Mouse (Mus musculus) megakaryocyte, embryonic 14.5 days (primary cell): Measurements from ENCODE around the gene Colec11. TPM values are rescaled to one million over a fixed set of nuclear protein-coding genes. Genes with fewer than 3 reads are reported as not detected.

ENCODE experiments used
- H3K27me3 ChIP-seq: replicated peaks from 2 replicates; pipeline ENCODE3; 2012; ENCODE audit warnings: inconsistent platforms
- H3K36me3 ChIP-seq: replicated peaks from 2 replicates; pipeline ENCODE3; 2012; ENCODE audit warnings: low read length, inconsistent platforms, mixed read lengths
- H3K4me1 ChIP-seq: 2 replicates; pipeline ENCODE4 v1.6.1; 2012; ENCODE audit warnings: inconsistent platforms
- H3K4me3 ChIP-seq: replicated peaks from 2 replicates; pipeline ENCODE3; 2012; ENCODE audit warnings: moderate library complexity, mild to moderate bottlenecking, inconsistent platforms
- H3K9me3 ChIP-seq: 2 replicates; pipeline ENCODE4 v1.6.1; 2012; ENCODE audit warnings: inconsistent platforms
- FLI1 ChIP-seq: IDR thresholded peaks from 2 replicates; pipeline ENCODE4 v1.6.1; 2012; ENCODE audit warnings: low read length, inconsistent platforms, mixed read lengths
- GATA1 ChIP-seq: IDR thresholded peaks from 3 replicates; pipeline ENCODE4 v1.6.1; 2012; ENCODE audit warnings: mixed read lengths, low read length, inconsistent platforms, borderline replicate concordance
- polyA plus RNA-seq: library from polyadenylated mRNA; stranded (reverse); fragments of >175 nt; gene quantifications from 2 replicates; pipeline ENCODE4 v1.2.3, GENCODE M21; 2012; ENCODE audit warnings: low replicate concordance; ENCODE audit not compliant: insufficient read depth

Gene Colec11
- polyA plus RNA-seq, 1 experiment: 32.6 TPM

DNA sequence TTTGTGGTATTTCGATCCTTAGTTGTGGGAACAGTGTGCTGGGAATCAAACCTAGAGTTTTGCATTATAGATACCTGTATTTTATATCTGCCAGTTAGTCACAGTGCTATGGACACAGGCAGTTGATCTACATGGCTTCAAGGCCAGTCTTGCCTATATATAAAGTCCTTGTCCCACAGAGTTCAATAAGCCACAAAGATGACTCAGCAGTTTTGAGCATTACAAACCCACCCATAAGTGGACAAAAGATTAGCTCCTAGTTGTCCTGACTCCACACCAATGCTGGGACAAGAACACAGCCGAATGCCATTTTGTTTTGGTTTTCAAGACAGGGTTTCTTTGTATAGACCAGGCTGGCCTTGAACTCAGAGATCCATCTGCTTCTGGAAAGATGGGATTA is 5.3 kb upstream of the Colec11 start:
- Histone ChIP-seq H3K4me1 (peaks cover 69% of the 10 kb centered on the region), H3K36me3 (peaks cover 61% of the 10 kb centered on the region), H3K4me3 (no peak overlapping the region)

DNA sequence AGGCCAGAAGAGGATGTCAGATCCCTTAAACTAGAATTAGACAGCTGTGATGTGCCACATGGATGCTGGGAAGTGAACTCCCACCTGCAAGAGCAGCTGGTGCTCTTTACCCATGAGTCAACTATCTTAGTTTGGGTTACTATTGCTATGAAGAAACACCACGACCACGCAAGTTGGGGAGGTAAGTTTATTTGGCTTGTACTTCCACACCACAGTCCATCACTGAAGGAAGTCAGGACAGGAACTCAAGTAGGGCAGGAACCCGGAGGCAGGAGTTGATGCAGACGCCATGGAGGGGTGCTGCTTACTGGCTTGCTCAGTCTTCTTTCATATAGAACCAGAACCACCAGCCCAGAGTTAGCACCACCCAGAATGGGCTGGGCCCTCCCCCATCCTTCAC is 3.9 kb upstream of the Colec11 start:
- TF ChIP-seq FLI1 (no peak), GATA1 (no peak)
- peaks cover 47% of the 10 kb centered on the region for H3K36me3 ChIP-seq
- no peak overlapping the region for H3K4me3 ChIP-seq
- H3K27me3 ChIP-seq: no peaks in the 10 kb centered on the region
- H3K4me1 ChIP-seq: peaks cover 69% of the 10 kb centered on the region
- H3K9me3 ChIP-seq: no peaks in the 10 kb centered on the region

More for the DNA sequence above, 5.3 kb upstream of the Colec11 start:
- no peak for TF ChIP-seq GATA1
- TF ChIP-seq FLI1: no peak
- no peaks in the 10 kb centered on the region for H3K27me3 ChIP-seq
- H3K9me3 ChIP-seq: no peaks in the 10 kb centered on the region

DNA sequence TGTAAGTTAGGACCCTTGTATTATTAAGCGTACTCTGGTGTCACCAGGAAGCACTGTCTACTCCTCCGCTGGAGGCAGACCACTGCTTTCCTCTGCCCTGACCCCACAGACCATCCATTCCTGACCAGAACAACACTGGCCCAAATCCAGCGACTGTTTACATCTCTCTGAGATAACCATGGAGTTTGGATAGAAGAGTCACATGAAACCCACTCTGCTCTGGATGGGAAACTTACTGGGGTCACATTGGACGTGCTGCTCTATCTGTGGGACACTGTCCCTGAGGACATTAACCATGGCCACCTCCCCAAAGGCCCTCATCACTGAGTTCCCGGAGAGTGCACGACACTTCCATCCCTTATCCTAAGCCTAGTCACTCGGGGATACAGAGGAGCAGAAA is 2.2 kb upstream of the Colec11 start:
- Histone ChIP-seq H3K27me3 (peaks cover 4% of the 10 kb centered on the region), H3K9me3 (no peaks in the 10 kb centered on the region), H3K4me1 (peaks cover 76% of the 10 kb centered on the region), H3K36me3 (peaks cover 30% of the 10 kb centered on the region), H3K4me3 (no peak overlapping the region)
- TF ChIP-seq FLI1 (no peak), GATA1 (no peak)

DNA sequence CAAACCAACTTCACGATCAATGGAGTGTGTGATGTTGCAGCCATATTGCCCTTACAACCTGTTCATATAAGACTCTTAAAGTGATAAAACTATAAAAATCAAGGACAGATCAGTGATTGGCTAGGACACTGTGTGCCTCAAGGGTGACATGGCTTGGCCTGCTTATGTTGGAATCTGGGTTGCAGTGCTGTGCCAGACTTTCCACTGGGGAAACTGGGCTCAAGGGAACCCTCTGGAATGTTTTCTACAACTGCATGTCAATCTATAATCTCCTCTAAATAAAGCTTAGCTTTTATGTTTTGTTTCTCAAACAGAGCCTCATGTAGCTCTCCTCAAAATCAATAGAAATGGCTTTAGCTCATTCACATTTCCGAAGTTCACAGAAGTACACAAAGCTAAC is 1.1 kb upstream of the Colec11 start:
- H3K36me3 ChIP-seq: peaks cover 19% of the 10 kb centered on the region
- no peak overlapping the region for H3K4me3 ChIP-seq
- peaks cover 13% of the 10 kb centered on the region for H3K27me3 ChIP-seq
- H3K4me1 ChIP-seq: peaks cover 75% of the 10 kb centered on the region
- TF ChIP-seq GATA1 (no peak), FLI1 (no peak)
- H3K9me3 ChIP-seq: no peaks in the 10 kb centered on the region

DNA sequence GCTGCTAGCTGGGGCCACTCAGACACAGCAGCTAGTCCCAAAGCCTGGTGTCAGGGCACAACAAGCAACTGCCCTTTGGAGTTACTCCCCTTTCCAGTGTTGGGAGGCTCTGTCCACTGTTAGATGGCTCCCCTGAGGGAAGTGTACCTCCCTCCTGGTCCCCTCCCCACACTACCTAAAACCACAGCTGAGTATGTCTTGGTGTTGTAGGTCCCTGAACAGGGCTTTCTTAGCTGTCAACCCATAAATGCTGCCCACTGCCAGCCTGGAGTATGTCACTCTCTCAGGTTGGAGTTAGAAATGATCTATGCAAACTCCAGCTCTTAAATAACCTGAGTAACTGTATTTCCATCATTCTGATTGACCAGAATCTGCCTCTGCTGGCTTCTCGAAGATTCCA is 536 bp downstream of the Colec11 start:
- TF ChIP-seq FLI1 (no peak), GATA1 (no peak)
- Histone ChIP-seq H3K27me3 (peaks cover 14% of the 10 kb centered on the region), H3K36me3 (peaks cover 6% of the 10 kb centered on the region), H3K9me3 (0 out of 2 replicates have a peak, but pooled peaks cover 1% of the 10 kb centered on the region), H3K4me3 (peak overlapping the region; percentile 57), H3K4me1 (peaks cover 81% of the 10 kb centered on the region)

DNA sequence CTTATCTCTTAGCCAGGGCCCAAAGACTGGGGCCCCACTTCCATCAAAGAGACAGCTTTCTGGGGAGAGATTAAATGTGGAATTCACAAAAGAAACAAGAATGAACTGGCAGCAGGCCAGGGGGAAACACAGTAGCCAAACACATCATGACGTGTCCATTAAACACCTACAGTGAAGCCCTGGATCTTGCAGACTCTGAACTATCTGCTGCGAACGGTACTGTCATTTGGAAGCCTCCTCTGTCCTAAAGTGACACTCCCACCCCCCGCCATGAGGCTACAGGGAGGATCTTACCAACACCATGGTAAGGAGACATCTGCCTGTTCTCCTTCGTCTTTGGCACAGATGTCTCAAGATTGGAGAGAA is 1.0 kb downstream of the Colec11 start:
- Histone ChIP-seq H3K27me3 (peaks cover 14% of the 10 kb centered on the region), H3K9me3 (0 out of 2 replicates have a peak, but pooled peaks cover 5% of the 10 kb centered on the region), H3K4me3 (peak overlapping the region; percentile 20), H3K4me1 (peaks cover 83% of the 10 kb centered on the region), H3K36me3 (peaks cover 3% of the 10 kb centered on the region)
- TF ChIP-seq GATA1 (no peak), FLI1 (no peak)

DNA sequence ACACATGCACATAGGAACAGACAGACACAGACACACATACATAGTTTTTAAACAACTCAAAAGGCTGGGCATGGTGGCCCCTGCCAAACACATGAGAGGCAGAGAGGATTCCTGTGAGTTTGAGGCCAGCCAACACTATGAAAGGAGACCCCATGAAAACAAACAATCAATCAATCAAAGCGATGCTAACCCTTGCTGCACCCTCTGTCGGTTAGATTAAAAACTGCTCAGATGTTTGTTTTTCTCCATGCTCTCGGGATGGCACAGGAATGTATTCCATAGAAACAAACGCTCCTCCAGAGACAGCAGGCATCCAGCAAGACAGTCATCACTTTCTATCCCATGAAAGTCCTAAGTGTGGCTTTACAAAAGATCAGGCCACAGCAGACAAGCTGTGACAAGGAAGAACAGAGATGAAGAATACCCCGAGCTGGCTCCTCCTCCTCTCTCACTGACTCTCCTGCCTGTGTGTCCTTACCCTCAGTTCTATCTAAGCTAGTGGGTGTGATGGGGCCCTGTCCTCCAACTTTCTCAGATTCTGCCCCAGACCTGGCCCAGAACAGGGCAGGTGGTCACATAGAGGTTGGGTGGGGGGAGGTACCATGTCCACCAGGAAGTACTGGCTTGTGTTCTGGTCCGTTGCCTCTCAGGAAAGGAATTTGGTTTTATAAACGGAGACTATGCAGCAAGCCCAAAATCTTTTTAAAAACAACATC is 1.6 kb downstream of the Colec11 start:
- H3K9me3 ChIP-seq: 0 out of 2 replicates have a peak, but pooled peaks cover 5% of the 10 kb centered on the region
- H3K4me1 ChIP-seq: peaks cover 83% of the 10 kb centered on the region
- no peak for TF ChIP-seq FLI1
- peaks cover 4% of the 10 kb centered on the region for H3K36me3 ChIP-seq
- peaks cover 14% of the 10 kb centered on the region for H3K27me3 ChIP-seq
- peak overlapping the region; percentile 74 for H3K4me3 ChIP-seq

DNA sequence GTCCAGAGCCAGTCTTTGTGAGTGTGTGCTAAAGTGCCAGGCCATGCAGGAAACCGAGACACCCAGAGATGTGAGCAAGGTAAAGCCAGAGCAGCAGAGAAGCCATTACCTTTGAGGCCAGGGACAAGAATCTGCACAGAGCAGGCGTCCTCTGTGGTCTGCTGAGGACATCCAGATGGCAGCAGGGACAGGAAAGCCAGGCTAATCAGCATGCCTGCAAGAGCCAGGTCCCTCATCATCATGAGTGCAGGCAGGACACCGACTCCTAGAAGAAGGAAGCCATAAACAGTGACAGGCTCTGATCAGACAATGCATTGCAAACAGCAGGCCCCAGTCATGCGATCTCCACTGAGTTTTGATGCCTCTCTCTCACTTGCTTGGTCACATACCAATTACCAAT is 5.9 kb downstream of the Colec11 start:
- Histone ChIP-seq H3K36me3 (peaks cover 4% of the 10 kb centered on the region), H3K4me3 (peak overlapping the region; percentile 67), H3K4me1 (peaks cover 66% of the 10 kb centered on the region), H3K27me3 (peaks cover 28% of the 10 kb centered on the region), H3K9me3 (0 out of 2 replicates have a peak, but pooled peaks cover 5% of the 10 kb centered on the region)
- no peak for TF ChIP-seq FLI1
- peak; percentile 44; the same call in 1 of the 3 replicates for TF ChIP-seq GATA1

DNA sequence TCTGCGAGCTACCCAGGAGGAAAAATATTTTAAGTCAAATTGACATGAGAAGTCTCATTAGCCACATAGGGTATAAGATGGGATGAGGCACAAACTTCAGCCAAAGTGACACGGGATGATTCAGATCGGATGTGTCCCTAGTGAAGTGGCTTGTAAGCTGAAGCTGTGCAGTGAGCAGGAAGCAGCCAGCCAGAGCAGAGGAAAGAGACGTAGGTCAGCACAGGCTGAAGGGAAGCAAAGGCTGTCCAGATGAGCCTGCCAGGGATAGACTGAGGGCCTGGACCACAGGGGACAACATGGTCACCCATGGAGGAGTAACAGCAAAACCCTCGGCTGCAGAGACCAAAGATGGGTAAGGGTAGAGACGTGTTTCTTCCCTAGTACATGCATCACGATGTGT is 8.8 kb downstream of the Colec11 start:
- 0 out of 2 replicates have a peak, but pooled peaks cover 5% of the 10 kb centered on the region for H3K9me3 ChIP-seq
- peaks cover 39% of the 10 kb centered on the region for H3K4me1 ChIP-seq
- H3K36me3 ChIP-seq: peaks cover 4% of the 10 kb centered on the region
- no peak overlapping the region for H3K4me3 ChIP-seq
- peaks cover 23% of the 10 kb centered on the region for H3K27me3 ChIP-seq
- TF ChIP-seq GATA1 (no peak), FLI1 (no peak)

DNA sequence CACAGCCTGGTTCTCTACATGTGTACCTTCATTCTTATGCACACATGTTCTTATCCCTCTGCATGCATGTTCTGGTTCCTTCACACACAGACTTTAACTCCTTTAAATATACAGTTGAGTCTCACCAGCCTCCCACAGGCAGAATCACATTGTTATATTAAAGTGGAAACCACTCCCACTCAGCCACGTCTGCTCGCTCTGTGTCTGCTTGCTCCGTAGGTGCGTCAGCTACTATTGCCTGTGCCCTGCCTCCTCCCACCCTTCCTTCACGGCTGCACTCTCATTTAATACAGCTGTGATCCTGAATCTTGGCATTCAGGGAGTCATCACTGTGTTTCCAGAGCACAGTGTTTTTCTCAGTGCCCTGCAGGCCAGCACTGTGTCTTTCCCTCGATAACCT is 10.8 kb downstream of the Colec11 start:
- TF ChIP-seq GATA1: no peak
- TF ChIP-seq FLI1: no peak
- Histone ChIP-seq H3K4me3 (no peak overlapping the region), H3K36me3 (peaks cover 4% of the 10 kb centered on the region), H3K4me1 (peaks cover 18% of the 10 kb centered on the region), H3K27me3 (peaks cover 35% of the 10 kb centered on the region), H3K9me3 (0 out of 2 replicates have a peak, but pooled peaks cover 1% of the 10 kb centered on the region)
